Mouse (Mus musculus) stomach, postnatal 0 days (tissue): ENCODE measurements around the gene Kremen1. TPM values are rescaled to one million over a fixed set of nuclear protein-coding genes. Genes with fewer than 3 reads are reported as not detected.
A peak's percentile ranks its signal among the peaks of the same experiment; 100 is the strongest.

Experiments
- ATAC-seq: fragments of 200-750 bp; cut with Nextera tagmentation; 2 replicates; pipeline ENCODE4 v1.8.0; 2017; ENCODE audit not compliant: low FRiP score, low TSS enrichment
- DNase-seq: peaks from one replicate; pipeline ENCODE4 v3.0.0-alpha.2; 2016; ENCODE audit warnings: low spot score
- H3K27ac ChIP-seq: fragments of 300-500 bp; sonication (generic); replicated peaks from 2 replicates; pipeline ENCODE4 v1.5.1; 2014; ENCODE audit warnings: mild to moderate bottlenecking, control low read depth
- H3K27me3 ChIP-seq: fragments of 300-500 bp; sonication (generic); 2 replicates; pipeline ENCODE4 v1.6.1; 2014; ENCODE audit warnings: low read length; ENCODE audit not compliant: control insufficient read depth, insufficient read depth
- H3K36me3 ChIP-seq: fragments of 300-500 bp; sonication (generic); 2 replicates; pipeline ENCODE4 v1.6.1; 2014; ENCODE audit warnings: low read length, mixed read lengths; ENCODE audit not compliant: control insufficient read depth, insufficient read depth
- H3K4me1 ChIP-seq: fragments of 300-500 bp; sonication (generic); replicated peaks from 2 replicates; pipeline ENCODE4 v1.6.1; 2014; ENCODE audit warnings: antibody characterized with exemption; ENCODE audit not compliant: control insufficient read depth, insufficient read depth
- H3K4me2 ChIP-seq: fragments of 300-500 bp; sonication (generic); replicated peaks from 2 replicates; pipeline ENCODE4 v1.6.1; 2014; ENCODE audit warnings: low read depth, mild to moderate bottlenecking, control low read depth, moderate library complexity
- H3K4me3 ChIP-seq: fragments of 300-500 bp; sonication (generic); 2 replicates; pipeline ENCODE4 v1.5.1; 2014; ENCODE audit warnings: low read depth, low read length, control low read depth
- H3K9ac ChIP-seq: fragments of 300-500 bp; sonication (generic); 2 replicates; pipeline ENCODE4 v1.6.1; 2014; ENCODE audit warnings: mild to moderate bottlenecking, low read length, control low read depth, mixed read lengths
- H3K9me3 ChIP-seq: fragments of 300-500 bp; sonication (generic); 2 replicates; pipeline ENCODE4 v1.6.1; 2016; ENCODE audit warnings: low read length; ENCODE audit not compliant: control insufficient read depth
- CTCF ChIP-seq: IDR thresholded peaks from 2 replicates; pipeline ENCODE4 v1.5.1; 2016; ENCODE audit warnings: antibody characterized with exemption, low read depth, mild to moderate bottlenecking, moderate library complexity
- EP300 ChIP-seq: optimal IDR thresholded peaks from 2 replicates; pipeline ENCODE3; 2016; ENCODE audit warnings: antibody characterized with exemption
- WGBS: fragments of 180-500 bp; shearing (Covaris S2); extraction: QIAGEN DNeasy Blood & Tissue Kit; methylation state at CpG from one replicate; pipeline ENCODE4 v1.1.7; 2014; 5-methylcytosine and 5-hydroxymethylcytosine counted together
- polyA plus RNA-seq: library from polyadenylated mRNA; unstranded; fragments of >200 nt; fragmentation: Nextera tagmentation; extraction: Ambion mirVana; gene quantifications from 2 replicates; pipeline ENCODE4 v1.2.1, GENCODE M21; 2015

The Kremen1 gene
- polyA plus RNA-seq, 1 experiment from 2014 or later: 12.7 TPM

- H3K27me3 ChIP-seq: no peaks in the 10 kb centered on the region
- peak overlapping the region; percentile 17; the same call in 1 of the 2 replicates for H3K4me3 ChIP-seq
- WGBS: 16% methylated on average over 8 of the region's 8 CpGs
- peaks cover 5% of the 10 kb centered on the region; the same call in 1 of the 2 replicates for H3K4me1 ChIP-seq
- DNase-seq (no peak), ATAC-seq (peak; percentile 47)
- TF ChIP-seq EP300 (no peak), CTCF (0 out of 2 replicates have a peak, but pooled peaks have one; percentile 4)
- no peak overlapping the region for H3K9ac ChIP-seq
- peak overlapping the region; percentile 91 for H3K27ac ChIP-seq
- H3K36me3 ChIP-seq: no peaks in the 10 kb centered on the region; the same call in 1 of the 2 replicates
- no peaks in the 10 kb centered on the region for H3K9me3 ChIP-seq
- peak overlapping the region; percentile 35 for H3K4me2 ChIP-seq
Observed at GRCm38 (mm10) chr11:5244749-5245130, 16.6 kb downstream of the Kremen1 start.

- peak; percentile 51 for DNase-seq
- peak; percentile 70 for ATAC-seq
Observed at GRCm38 (mm10) chr11:5243812-5244748, 17.3 kb downstream of the Kremen1 start.

GRCm38 (mm10) chr11:5243208-5243607 lies 18.1 kb downstream of the Kremen1 start:
- no peak for TF ChIP-seq EP300
- no peak for ATAC-seq
- Histone ChIP-seq H3K9ac (no peak overlapping the region), H3K27me3 (no peaks in the 10 kb centered on the region), H3K27ac (no peak overlapping the region), H3K36me3 (no peaks in the 10 kb centered on the region; the same call in 1 of the 2 replicates), H3K9me3 (no peaks in the 10 kb centered on the region), H3K4me3 (no peak overlapping the region), H3K4me2 (no peak overlapping the region), H3K4me1 (peaks cover 5% of the 10 kb centered on the region; the same call in 1 of the 2 replicates)
- DNase-seq: no peak
- WGBS: 90% methylated on average over 7 of the region's 7 CpGs

More at GRCm38 (mm10) chr11:5243812-5244748, 17.3 kb downstream of the Kremen1 start:
- Histone ChIP-seq H3K27me3 (no peaks in the 10 kb centered on the region), H3K4me2 (peak overlapping the region; percentile 35), H3K4me1 (peaks cover 5% of the 10 kb centered on the region; the same call in 1 of the 2 replicates), H3K9ac (0 out of 2 replicates have a peak overlapping the region, but pooled peaks have one; percentile 2), H3K9me3 (no peaks in the 10 kb centered on the region), H3K4me3 (peak overlapping the region; percentile 17; the same call in 1 of the 2 replicates), H3K27ac (peak overlapping the region; percentile 91), H3K36me3 (no peaks in the 10 kb centered on the region; the same call in 1 of the 2 replicates)
- WGBS: 22% methylated on average over 24 of the region's 24 CpGs
- TF ChIP-seq CTCF: peak; percentile 52
- TF ChIP-seq EP300: peak; percentile 43

- TF ChIP-seq EP300 (no peak), CTCF (no peak)
- H3K4me1 ChIP-seq: peaks cover 5% of the 10 kb centered on the region; the same call in 1 of the 2 replicates
- DNase-seq (peak; percentile 30), ATAC-seq (no peak; the same call in 1 of the 2 replicates)
- no peak overlapping the region for H3K4me3 ChIP-seq
- H3K27me3 ChIP-seq: no peaks in the 10 kb centered on the region
- WGBS: 35% methylated on average over 8 of the region's 8 CpGs
- H3K9ac ChIP-seq: no peak overlapping the region
- peaks cover 5% of the 10 kb centered on the region for H3K36me3 ChIP-seq
- H3K27ac ChIP-seq: peak overlapping the region; percentile 30; the same call in 1 of the 2 replicates
- no peaks in the 10 kb centered on the region for H3K9me3 ChIP-seq
- no peak overlapping the region for H3K4me2 ChIP-seq
Observed at GRCm38 (mm10) chr11:5242158-5242557, 19.2 kb downstream of the Kremen1 start.

GRCm38 (mm10) chr11:5239706-5240690 lies 21.4 kb downstream of the Kremen1 start:
- DNase-seq (peak; percentile 26), ATAC-seq (peak; percentile 58)
- Histone ChIP-seq H3K9ac (0 out of 2 replicates have a peak overlapping the region, but pooled peaks have one; percentile 31), H3K27ac (peak overlapping the region; percentile 88), H3K4me1 (peaks cover 5% of the 10 kb centered on the region; the same call in 1 of the 2 replicates), H3K4me2 (no peak overlapping the region), H3K4me3 (no peak overlapping the region), H3K9me3 (no peaks in the 10 kb centered on the region), H3K27me3 (no peaks in the 10 kb centered on the region), H3K36me3 (peaks cover 7% of the 10 kb centered on the region)
- no peak for TF ChIP-seq CTCF
- TF ChIP-seq EP300: peak; percentile 86
- WGBS: 16% methylated on average over 10 of the region's 10 CpGs
